Mouse (Mus musculus): ENCODE data around the gene Sox5. TPM values are rescaled to one million over a fixed set of nuclear protein-coding genes. Genes with fewer than 3 reads are reported as not detected.
A peak's percentile ranks its signal among the peaks of the same experiment; 100 is the strongest.

Sox5 gene
- total RNA-seq, 4 experiments from 2014 or later, result 11.7 to 35.6 (median 21.6) TPM

DNA sequence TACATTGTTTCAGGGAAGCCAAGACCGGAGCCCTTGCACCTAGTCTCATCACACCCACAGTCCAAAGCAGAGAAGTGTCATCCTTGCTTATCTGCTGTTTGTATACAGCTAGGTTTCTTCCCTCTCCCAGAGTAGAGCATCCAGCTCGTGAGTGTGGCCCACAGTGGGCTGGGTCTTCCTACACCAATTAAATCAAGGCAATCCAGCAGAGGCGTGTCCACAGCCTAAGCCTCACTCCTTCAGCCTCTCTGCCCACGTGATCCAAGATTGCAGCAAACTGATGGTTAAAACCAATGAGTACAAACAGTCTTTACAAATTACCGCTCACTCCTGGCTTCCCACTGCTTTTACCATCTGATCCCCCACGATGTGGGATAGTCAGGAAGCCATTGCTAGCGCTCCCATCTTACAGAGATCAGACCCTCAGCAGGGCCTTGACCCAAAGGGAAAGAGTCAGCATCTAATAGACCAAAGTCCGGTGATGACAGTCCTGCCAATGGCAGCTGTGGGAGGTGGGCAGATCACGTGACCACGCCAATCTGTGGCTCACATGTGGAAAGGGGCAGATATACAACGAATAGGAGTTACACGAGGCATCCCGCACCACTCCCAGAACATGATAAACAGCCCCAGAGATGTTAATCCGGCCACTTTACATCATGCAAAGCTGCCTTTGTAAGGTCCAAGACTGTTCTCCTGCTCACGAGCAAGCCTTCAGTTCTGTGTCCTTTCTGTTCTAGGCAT is 9.4 kb downstream of the Sox5 start:
- no peak for DNase-seq

DNA sequence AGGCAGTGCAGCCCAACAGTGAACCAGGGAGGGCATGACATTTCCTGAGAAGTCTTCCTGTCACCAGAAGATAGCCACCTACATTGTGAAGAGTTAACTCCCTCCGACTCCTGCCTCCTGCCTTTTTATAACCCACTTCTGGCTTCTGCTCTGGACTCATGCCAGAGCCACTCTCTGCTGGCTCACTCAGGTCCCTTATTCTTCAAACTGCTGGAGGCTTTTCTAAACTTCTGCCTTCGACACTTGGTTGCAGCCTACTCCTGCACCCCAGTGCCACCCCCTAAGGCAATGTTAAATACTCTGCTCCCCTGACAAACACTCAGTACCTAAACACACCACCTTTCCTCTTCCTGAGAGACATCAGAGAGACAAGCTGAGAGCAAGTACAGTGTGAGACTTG is 12.7 kb downstream of the Sox5 start:
- no peak for DNase-seq

DNA sequence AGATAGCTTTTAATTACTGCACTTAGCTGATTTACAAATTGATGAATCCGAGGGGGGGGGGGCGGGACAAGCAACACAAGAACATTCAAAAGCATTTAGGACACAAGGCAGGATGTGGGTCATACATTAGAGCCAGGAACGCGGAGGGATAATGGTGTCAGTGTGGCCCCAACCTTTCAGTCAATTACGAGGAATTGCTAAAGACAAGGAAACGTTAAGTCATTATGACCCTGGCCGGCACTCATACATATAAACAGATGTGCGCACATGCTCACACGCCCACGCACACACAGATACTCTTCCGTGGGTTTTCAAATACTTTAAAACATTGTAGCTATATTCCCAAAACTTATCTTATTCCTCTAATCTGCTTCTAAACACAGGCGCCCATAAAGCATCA is 19.9 kb downstream of the Sox5 start:
- DNase-seq, result no peak

DNA sequence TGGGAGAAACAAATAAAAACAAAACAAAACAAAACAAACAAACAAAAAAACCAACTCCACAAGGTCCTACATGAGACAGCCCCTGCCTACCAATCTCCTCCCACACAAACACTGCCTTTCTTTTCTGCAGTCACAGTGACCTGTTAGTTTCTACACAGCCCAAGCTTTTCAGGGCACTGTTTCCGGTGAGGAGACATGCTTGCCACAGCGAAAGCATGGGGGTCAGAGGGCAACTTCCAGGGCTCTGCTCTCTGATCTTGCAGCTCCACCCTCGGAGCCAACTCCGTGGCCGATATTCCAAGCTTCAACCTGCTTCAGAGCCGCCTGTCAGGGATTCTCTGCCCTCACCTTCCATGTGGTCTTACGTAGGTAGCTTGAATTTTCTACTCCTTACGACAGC is 22.6 kb downstream of the Sox5 start:
- DNase-seq, result no peak

DNA sequence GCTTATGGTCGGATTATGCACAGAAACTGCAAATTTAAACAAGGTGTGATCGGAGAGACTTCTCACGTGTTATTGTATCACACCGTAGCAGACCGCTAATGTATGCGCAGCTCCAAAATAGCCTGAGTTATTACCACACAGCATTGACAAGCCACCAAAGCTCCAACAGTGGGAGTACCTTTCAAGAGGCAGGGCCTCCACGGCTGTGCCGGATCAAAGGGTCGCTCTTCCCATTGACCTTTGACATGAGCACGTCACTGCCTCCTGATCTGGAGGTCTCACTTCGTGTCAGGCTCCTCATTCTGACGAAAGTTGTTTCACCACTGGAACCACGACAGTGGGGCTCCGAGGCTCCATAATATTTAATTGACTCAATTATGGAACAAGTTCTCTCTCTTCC is 24.4 kb downstream of the Sox5 start:
- DNase-seq, result no peak

DNA sequence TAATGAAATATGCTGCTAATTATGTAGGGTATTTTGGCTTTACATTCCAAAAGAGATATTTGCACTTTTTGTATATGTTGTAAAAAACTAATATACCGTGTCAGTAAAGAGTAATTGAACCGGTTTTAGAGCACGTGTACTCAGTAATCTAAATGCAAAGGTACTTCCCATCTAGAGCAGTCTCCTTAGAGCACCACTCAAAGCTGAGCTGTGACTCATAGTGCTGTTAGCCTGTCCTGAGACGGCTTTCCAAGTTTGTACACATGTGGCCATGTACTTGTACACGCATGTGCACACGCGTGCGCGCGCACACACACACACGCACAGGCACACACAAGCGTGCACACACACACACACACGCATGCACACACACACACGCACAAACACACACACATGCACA is 25.3 kb downstream of the Sox5 start:
- no peak for DNase-seq

DNA sequence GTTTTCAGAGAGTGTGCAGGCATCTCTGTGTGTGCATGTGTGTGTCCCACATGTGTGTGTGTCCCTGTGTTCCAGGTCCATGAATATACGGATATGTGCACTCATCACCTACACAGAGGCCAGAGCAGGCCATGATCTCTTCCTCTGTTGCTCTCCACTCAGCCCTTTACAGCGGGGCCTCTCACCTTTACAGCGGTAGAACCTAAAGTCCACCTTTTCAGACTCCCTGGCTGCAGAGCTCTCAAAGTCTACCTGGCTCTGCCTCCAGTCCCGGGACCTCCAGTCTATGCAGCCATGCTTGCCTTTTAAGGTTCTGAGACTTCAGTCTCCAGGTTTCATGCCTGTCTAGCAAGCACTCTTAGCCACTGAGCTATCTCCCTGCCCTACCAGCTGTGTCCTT is 26.5 kb downstream of the Sox5 start:
- DNase-seq, result no peak

DNA sequence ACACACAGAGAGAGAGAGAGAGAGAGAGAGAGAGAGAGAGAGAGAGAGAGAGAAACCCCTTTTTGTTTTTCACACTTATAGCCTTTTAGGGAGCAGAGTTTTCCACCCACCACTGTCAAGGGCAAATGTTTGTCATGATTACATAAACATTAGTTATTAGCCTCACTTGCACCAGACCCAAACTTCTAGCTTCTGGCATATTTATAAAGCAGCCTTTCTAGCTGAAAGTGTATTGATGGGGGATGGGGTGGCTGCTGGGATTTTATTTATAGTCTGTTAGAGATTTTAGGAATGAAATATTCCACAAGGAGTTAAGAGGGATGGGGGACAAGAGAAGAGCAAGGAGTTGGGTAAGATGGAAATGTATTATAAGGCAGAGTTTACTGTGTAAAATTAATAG is 27.4 kb downstream of the Sox5 start:
- no peak for DNase-seq

DNA sequence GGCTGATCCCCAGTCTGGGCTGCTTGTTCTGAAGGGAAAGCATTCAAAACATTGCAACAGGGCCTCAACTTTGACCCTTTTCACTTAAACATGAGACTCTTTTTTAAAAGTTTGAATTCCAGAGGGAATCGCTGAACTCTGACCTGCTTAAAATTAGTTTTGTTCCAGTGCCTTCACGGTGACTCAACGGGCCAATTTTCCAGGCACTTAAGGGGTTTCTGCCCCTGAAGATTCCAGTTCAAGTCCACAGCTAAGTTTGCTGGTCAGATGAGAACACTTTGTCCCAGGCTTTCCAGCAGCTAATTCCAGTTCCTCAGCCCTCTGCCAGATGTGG is 27.8 kb downstream of the Sox5 start:
- DNase-seq, result no peak

DNA sequence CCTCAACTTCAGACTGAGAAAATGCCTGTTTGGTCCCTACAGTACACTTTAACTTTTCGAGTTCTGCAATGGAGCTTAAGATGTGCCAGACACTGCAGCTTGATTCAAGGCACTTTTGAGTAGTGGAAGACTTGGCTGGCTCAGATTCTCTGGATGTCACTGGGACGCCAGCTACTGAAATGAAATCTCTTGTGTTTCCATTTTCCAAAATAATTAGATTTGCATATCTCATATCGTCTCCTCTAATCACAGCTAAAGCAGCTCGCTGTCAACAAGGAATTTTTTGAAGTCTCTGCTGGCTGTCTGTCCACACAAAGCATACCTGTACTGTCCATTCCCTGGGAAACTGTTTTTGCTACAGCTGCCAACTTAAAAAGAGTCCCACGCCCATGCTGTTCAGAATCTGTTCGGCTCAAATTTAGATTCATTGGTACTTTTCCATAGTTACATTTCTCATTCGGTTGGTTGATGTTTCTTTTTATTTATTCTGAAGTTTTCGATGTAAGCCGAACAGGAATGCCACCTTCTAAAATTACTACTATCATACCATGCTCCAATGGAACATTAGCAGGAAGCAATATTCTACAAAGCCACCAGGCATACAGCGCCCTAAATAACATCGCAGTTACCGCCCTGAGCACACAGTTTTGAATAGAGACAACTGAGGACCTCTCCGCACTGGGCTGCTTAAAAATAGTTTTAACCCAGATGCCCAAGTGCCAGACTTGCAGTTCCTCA is 28.4 kb downstream of the Sox5 start:
- DNase-seq, result no peak

DNA sequence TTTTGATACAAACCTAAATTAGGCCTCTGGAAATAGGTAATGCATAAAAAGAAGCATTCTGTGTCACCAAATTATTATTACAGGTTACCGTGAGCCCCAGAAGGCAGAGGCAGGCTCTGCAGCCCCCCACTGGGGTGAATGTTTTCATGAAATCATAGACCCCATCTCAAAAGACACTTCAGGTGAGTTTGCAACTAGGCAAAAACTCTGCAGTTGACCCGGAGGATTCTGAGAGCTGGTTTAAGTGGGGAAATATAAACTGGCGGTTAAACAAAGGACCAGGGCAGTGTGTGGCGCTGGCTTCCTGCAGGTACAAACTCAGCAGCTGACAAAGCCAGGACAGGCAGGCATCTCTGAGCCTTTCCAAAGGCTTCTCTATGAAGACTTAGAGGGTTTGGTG is 30.2 kb downstream of the Sox5 start:
- DNase-seq, result no peak

DNA sequence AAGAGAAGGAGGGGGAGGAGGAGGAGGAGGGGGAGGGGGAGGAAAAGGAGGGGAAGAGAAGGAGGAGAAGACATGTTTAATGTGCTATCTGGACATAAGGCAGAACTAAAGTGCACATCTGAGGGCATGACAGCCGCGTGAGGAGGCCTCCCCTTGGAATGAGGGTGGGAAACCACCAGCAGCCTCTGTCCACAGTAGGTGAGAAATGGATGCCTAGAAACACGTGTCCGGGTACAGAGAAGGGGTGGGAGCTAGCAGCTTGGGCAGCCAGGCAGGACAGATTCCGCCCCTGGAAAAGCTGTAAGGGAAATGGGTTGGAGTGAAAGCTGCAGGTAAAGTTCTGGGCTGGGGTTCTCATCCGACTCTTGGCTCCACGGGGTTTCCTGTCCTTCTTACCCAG is 31.6 kb downstream of the Sox5 start:
- no peak for DNase-seq

DNA sequence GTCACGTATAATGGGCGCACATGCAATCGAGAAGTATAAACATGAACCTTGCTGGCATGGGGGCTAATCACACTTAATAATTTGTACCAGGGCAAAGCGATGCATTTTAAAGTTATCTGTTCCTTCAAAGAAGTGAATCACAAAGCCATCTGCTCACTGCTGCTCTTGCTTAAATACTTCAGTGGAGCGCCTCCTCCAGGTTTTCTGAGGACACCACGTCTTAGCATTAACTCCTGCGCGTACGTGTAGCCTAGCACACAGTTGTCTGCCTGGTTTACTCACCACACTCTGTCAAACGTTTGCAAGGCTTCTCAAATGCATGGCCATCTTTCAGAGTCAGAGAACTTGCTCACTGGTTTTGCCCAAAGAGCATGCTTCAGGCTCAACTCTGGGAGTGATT is 35.3 kb downstream of the Sox5 start:
- DNase-seq, result no peak

DNA sequence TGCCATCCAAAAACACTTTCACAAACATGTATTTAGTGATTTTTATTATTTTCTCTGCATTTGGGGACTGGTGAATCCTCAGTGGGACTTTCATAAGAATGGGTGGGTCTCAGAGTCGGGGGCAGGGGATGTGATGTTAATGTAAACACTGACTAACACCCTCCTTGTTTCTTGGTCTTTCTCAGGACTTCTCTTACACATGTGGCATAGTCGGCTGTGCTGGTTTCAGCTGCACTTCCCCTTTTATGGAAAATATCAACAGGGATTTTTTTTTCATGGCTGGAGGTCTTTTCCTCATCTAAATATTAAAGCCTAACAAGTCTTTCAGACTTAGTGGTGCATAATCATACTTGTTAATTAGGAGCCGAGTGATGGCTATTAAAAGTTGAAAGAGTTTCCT is 39.2 kb downstream of the Sox5 start:
- no peak for DNase-seq

DNA sequence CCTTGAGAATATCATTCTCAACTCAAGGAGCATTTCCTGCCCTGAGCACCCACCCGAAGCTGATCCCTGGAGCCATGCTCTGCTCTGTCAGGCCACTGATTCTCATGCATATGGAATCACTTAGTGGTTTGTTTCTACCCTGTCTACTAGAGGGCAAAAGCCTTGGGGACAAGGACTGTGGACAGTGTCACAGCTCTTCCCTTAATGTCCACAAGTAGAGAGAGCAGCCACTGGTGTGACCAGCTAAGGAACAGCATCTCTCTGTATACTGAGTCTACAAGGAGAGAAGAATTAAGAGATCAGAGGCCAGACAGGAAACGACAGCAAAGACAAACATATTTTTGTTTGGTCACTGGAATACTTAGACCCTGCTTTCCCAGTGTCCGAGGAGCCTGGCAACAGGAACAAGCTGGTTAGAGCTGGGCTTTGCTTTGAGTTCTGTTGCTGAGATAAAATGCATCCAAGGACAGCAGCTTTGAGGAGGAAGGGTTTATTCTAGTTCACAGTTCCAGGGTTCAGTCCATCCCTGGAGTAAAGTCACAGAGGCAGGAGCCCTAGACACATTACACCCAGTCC is 40.6 kb downstream of the Sox5 start:
- no peak for DNase-seq

DNA sequence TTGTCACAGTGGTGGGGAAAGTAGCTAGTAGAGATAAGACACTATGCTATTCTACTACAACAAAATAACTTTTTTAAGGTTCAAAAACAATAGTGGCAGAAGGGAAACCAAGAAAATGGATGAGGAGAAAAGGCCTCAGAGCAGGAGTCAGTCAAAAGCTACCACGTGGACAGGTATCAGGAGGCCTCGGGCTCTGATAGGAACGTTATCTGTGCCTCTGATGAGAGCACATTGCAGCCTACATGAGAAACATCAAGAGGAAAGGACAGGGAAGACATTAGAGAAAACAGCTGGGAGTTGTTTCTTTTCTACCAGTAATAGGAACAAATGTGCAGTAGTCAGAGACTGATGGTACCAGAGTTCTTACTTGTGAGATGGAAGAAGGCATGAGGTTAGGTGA is 41.4 kb downstream of the Sox5 start:
- DNase-seq, result no peak

DNA sequence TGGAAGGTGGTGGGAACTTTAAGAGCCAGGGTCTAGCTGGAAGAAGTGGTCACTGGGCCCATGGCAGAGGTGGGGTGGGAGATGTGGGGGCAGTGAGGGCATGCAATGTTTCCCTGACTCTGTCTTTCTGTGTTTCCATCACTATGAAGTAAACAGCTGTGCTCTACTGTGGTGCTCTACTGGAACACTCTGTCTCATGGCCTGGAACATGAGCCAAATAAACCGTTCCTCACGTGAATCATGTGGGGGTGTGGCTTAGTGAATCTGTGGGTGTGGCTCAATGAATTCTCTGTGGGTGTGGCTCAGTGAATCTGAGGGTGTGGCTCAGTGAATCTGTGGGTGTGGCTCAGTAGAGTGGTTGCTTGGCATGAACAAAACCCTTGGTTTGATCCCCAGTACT is 42.0 kb downstream of the Sox5 start:
- no peak for DNase-seq

DNA sequence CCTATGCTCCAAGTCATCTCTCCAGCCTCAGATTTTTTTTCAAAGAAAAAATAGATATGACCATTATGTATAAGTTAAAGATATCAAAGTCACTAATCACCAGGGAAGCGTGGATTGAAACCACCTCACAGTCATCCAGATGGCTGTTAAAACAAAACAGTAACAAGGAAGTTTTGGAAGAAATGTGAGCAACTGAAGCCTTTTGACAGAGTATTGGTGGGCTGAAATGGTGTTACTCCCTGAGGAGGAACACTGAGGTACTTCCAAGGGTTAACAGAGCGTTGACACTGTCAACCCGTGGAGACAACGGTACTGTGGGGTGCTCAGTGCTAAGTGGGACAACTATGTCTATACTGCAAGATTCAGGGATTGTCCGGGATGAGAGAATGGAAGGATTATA is 44.0 kb downstream of the Sox5 start:
- DNase-seq, result no peak

DNA sequence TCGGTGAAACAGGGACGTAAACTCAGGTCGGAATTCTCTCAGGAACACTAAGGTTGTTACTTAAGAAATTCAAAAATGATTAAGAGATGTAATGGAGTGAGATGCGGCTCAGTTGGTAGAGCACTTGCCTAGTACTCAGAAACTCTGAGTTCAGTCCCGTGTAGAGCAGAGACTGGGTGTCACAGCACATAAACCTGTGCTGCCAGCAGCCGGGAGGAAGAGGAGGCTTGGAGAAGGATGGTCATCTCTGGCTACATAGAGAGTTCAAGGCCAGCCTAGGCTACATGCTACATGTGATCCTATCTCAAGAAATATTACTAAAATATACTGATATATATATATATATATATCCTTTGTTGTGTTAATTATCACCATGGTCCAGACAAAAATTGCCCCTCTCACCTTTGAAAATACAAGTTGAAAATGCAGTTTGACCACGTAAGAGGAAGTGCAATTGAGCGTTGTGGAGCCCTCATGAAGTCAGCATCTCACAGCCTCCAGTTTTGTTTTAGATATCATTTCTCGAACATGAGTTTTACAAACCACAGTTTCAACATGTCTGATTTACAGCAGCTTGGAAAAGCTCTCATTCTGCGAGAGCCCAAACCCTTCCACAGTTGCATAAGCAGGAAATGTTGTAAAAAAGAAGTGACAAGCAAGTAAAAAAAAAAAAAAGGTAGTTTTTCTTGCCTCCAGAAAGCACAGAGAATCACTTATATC is 50.4 kb downstream of the Sox5 start:
- DNase-seq, result no peak

DNA sequence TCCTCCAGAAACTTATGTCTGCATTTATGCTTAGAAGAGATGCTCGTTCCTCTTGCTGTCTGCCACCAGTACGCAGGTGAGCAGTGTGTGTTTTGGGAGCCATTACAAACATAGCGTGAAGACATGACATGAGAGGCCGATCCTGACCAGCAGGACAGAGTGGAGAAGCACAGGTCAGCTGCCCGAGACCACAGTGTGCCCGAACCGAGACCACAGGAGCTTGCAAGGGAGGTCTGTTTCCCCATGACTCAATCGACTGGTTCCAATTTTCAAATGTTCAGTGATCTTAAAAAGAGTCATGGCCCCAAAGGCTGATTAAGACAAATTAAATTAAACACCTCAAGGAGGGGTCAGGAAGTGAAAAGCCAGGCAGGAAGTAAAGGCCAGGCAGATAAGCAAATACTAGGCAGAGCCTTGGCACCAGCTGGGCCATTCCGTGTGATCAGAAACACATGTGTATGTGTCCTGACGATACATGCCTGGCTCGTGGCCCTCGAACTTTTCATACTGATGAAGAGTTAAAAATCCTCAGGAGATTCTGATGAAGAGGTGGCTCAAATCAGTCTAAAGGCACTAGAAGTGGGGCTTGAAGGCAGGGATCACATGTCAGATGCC is 58.1 kb downstream of the Sox5 start:
- DNase-seq, result no peak

DNA sequence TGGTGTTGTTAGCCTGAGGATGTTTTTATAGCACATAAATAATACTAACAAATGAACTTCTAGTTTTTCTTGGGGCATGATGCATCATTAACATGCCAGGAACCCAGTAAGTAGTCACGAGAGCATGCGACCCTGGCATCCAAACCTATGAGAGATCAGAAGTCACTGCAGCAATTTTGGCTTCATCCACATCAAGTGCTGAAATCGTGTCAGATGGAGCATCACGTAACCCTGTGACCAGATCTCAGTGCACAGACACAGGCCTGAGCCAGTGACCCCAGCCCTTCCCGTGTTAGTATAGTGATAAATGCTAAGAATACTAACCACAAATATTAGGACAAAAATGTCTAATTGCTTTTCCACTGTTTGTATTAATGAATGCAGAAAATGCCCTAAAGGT is 58.8 kb downstream of the Sox5 start:
- no peak for DNase-seq

DNA sequence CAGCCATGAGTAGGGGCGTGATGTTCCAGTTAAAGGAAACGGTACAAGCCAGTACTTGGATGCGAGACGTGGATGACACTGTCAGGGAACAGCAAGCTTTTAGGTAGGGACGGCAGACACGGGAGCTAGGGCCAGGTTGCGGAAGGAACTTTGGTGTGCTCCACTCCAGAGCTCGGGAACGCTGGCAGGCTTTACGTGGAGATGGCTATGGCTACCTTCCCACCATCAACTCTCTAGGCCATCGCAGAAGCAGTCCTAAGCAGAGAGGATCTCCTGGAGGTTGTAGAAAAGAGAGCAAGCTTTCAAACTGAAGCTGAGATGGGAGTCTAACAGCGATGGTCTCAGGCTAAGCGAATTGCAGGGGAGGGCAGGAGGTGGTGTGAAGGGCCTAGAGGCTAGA is 60.9 kb downstream of the Sox5 start:
- no peak for DNase-seq

DNA sequence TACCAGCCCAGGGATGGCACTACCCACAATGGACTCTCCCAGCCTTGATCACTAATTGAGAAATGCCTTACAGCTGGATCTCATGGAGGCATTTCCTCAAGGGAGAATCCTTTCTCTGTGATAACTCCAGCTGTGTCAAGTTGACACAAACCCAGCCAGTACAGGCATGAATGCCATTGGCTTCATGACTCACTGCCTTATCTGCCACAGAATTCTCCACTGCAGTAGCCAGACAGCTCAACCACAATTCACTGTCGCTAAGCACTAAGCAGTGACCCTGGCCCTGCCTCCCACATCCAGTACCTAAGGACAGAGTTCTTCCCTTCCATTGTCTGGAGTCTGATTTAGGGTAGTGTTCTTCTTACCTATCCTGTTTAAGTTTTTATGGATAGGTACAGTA is 65.4 kb downstream of the Sox5 start:
- DNase-seq, result peak; percentile 78
